Mouse (Mus musculus): ENCODE results near the gene Nfyb. TPM values are rescaled to one million over a fixed set of nuclear protein-coding genes. Genes with fewer than 3 reads are reported as not detected.

Nfyb gene
- polyA plus RNA-seq, 1 experiment from 2014 or later, result 44.5 TPM

DNA sequence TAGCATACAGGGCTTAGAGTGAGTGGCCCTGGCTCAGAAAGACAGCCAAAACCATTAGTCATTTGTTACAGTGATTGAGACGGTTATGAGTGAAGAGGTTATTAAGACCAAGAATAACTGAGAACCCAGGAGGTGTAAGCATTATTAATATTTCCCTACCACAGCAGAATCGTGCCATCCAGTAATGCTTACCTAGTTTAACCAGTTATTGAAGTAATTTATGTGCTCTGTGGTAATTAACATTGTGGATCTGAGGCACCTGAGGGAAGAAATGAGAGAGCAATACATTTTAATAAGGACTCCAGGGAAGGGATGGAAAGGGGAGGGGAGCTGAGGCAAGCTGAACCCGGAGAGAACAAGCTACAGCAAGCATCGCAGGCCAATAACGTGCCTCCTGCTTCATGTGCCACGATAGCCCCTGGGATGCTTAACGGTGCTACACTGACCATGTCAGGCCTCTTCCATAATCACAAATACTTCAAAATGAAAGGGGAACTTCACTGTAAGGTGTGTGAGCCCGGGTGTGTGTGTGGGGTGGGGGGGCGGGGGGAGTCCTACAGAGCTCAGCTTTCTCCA is 7.7 kb upstream of the Nfyb start:
- H3K36me3 ChIP-seq (ENCODE audit: control insufficient read depth, insufficient read depth, low read length), result no peaks in the 10 kb centered on the region
- no peak overlapping the region for H3K27ac ChIP-seq (ENCODE audit: low read length)
- no peak for ATAC-seq
- no peak overlapping the region for H3K4me2 ChIP-seq (ENCODE audit: low read length)
- no peaks in the 10 kb centered on the region for H3K4me1 ChIP-seq (ENCODE audit: control insufficient read depth, insufficient read depth, low read length)
- no peak overlapping the region for H3K9ac ChIP-seq (ENCODE audit: low read depth, low read length)
- H3K27me3 ChIP-seq (ENCODE audit: control insufficient read depth, insufficient read depth, low read depth, low read length), result no peaks in the 10 kb centered on the region
- H3K9me3 ChIP-seq (replicated peaks; ENCODE audit: control insufficient read depth, low read length, poor library complexity, severe bottlenecking), result no peaks in the 10 kb centered on the region
- 64% methylated on average over 9 of the region's 9 CpGs for WGBS
- no peak overlapping the region for H3K4me3 ChIP-seq (ENCODE audit: low read depth, low read length)

DNA sequence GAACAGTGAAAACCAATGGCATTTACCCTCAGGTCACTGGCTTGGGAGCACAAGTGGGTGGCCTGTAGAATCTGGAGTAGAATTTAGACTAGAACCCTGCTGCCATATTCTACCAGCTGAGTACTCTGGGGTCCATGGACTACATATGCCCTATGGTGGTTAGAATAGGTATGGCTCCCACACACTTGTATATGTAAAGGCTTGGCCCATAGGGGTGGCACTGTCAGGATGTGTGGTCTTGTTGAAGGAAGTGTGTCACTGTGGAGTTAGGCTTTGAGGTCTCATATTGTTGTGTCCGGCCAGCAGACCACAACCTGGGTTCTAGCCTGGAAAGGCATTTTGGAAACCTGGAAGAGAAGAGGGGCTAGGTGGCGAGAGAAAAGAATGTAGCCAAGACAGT is 6.8 kb upstream of the Nfyb start:
- 82% methylated on average over 2 of the region's 2 CpGs for WGBS

DNA sequence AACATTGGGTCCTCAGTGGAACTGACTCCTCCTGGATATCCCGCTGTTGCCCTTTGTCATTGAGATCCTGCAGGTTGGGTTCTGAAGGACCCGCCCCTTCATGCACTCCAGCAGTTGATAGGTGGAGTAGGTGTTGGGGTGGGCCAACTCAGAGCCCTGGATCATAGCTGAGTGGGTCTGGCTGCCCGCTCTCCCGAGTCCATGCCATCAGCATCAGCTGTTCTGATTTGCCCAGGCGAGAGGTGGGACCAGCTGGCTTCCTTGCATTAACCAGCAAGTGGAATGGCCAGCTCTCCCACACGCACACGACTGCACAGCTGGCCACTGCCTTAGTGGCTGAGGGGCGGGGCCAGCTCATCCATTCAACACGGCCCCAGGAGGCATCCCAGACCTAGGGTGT is 5.0 kb upstream of the Nfyb start:
- ATAC-seq, result no peak
- WGBS, result 28% methylated on average over 9 of the region's 9 CpGs
- no peak overlapping the region for H3K4me3 ChIP-seq (ENCODE audit: low read depth, low read length)
- no peak overlapping the region for H3K4me2 ChIP-seq (ENCODE audit: low read length)
- H3K9me3 ChIP-seq (replicated peaks; ENCODE audit: control insufficient read depth, low read length, poor library complexity, severe bottlenecking), result no peaks in the 10 kb centered on the region
- no peak overlapping the region for H3K27ac ChIP-seq (ENCODE audit: low read length)
- H3K4me1 ChIP-seq (ENCODE audit: control insufficient read depth, insufficient read depth, low read length), result no peaks in the 10 kb centered on the region
- no peaks in the 10 kb centered on the region for H3K36me3 ChIP-seq (ENCODE audit: control insufficient read depth, insufficient read depth, low read length)
- H3K27me3 ChIP-seq (ENCODE audit: control insufficient read depth, insufficient read depth, low read depth, low read length), result no peaks in the 10 kb centered on the region
- H3K9ac ChIP-seq (ENCODE audit: low read depth, low read length), result no peak overlapping the region

More for the DNA sequence above, 6.8 kb upstream of the Nfyb start:
- no peak overlapping the region for H3K4me2 ChIP-seq (ENCODE audit: low read length)
- H3K9me3 ChIP-seq (replicated peaks; ENCODE audit: control insufficient read depth, low read length, poor library complexity, severe bottlenecking), result no peaks in the 10 kb centered on the region
- no peak for ATAC-seq
- H3K9ac ChIP-seq (ENCODE audit: low read depth, low read length), result no peak overlapping the region
- no peaks in the 10 kb centered on the region for H3K27me3 ChIP-seq (ENCODE audit: control insufficient read depth, insufficient read depth, low read depth, low read length)
- H3K4me3 ChIP-seq (ENCODE audit: low read depth, low read length), result no peak overlapping the region
- H3K27ac ChIP-seq (ENCODE audit: low read length), result no peak overlapping the region
- H3K36me3 ChIP-seq (ENCODE audit: control insufficient read depth, insufficient read depth, low read length), result no peaks in the 10 kb centered on the region
- no peaks in the 10 kb centered on the region for H3K4me1 ChIP-seq (ENCODE audit: control insufficient read depth, insufficient read depth, low read length)

DNA sequence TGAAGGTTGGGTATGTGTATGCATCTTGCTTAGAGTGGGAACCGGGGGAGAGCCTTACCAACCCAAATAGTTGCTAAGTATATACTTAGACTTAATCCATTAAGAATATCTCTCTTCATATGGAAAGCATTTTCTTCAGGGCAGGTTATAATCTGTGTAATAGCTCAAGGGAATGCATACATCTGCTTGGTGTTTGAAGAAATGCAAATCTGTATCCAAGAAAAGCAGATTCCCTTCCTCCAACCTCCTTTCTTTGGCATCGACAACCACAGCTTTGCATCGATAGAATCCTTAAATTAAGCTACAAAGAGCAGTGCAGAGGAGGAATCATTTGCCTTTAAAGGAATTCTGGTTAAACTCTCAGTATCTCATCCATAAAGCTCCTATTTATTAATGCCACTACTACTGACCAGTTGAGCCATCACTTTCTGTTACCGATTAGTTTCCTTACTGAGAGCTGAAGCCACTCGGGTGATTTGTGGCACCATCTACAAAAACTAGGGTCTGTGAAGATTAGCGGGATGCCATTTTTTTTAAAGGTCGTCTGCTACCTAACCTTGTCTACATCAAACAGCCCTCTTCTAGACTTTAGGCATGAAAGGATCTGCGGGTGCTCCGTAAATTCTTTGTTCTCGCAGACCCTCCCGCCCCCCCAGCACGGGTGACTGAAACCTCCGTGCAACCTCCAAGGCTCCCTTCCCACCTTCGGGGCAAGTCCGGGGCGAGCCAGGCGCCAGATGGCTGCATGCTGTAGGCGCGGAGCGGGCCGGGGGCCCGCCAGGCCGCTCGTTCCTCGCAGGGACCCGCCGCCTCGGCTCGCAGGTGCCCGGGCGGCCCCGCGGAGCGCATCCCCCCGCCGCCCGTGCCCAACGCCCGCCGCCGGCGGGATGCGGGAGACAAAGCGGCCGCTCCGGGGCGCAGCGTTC is 925 bp downstream of the Nfyb start:
- Histone ChIP-seq H3K27ac (ENCODE audit: low read length) (peak overlapping the region; percentile 99), H3K9me3 (replicated peaks; ENCODE audit: control insufficient read depth, low read length, poor library complexity, severe bottlenecking) (no peaks in the 10 kb centered on the region), H3K36me3 (ENCODE audit: control insufficient read depth, insufficient read depth, low read length) (peaks cover 3% of the 10 kb centered on the region; the same call in 1 of the 2 replicates), H3K4me1 (ENCODE audit: control insufficient read depth, insufficient read depth, low read length) (peaks cover 36% of the 10 kb centered on the region), H3K9ac (ENCODE audit: low read depth, low read length) (peak overlapping the region; percentile 97), H3K27me3 (ENCODE audit: control insufficient read depth, insufficient read depth, low read depth, low read length) (no peaks in the 10 kb centered on the region), H3K4me3 (ENCODE audit: low read depth, low read length) (peak overlapping the region; percentile 80), H3K4me2 (ENCODE audit: low read length) (peak overlapping the region; percentile 69)
- ATAC-seq, result peak; percentile 52
- under 1% methylated on average over 36 of the region's 48 CpGs for WGBS

DNA sequence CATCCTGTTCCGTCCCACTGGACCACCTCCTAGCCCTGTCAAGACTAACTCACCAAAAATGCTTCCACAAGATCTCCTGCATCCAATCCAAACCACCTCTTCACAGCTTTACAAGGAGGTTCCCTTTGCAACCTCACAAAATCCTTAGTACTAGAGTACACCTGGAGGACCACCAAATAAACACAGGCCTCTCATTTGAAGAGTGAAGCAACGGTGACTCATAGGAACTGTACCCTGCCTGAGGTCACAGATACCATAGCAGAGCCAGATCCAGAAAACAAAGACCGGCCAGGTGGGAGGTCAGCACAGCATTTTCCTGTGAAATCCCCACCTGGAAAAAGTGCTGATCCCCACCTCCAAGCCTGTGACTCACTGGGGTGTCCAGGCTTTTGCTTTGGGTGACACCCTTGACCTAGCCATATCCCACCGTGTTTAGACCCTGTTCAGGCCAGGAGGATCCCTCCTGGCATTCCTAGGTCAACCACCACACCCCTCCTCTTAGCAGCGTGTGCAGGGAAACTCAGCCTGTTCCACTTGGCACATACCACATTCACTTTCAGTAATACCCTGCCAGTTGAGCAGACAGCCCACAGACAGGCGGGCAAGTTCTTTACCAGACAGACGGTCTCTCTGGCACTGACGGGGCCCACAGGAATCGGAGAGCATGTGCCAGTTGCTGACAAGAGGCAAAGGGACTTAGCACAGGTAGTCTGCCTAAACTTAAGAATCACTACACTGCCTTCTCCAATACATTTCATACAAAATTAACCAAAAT is 2.7 kb downstream of the Nfyb start:
- no peak overlapping the region for H3K4me3 ChIP-seq (ENCODE audit: low read depth, low read length)
- peaks cover 13% of the 10 kb centered on the region for H3K36me3 ChIP-seq (ENCODE audit: control insufficient read depth, insufficient read depth, low read length)
- 78% methylated on average over 9 of the region's 9 CpGs for WGBS
- peaks cover 40% of the 10 kb centered on the region for H3K4me1 ChIP-seq (ENCODE audit: control insufficient read depth, insufficient read depth, low read length)
- peak overlapping the region; percentile 40 for H3K4me2 ChIP-seq (ENCODE audit: low read length)
- H3K27ac ChIP-seq (ENCODE audit: low read length), result no peak overlapping the region
- H3K9ac ChIP-seq (ENCODE audit: low read depth, low read length), result 0 out of 2 replicates have a peak overlapping the region, but pooled peaks have one; percentile 1
- H3K9me3 ChIP-seq (replicated peaks; ENCODE audit: control insufficient read depth, low read length, poor library complexity, severe bottlenecking), result no peaks in the 10 kb centered on the region
- H3K27me3 ChIP-seq (ENCODE audit: control insufficient read depth, insufficient read depth, low read depth, low read length), result no peaks in the 10 kb centered on the region
- no peak for ATAC-seq

DNA sequence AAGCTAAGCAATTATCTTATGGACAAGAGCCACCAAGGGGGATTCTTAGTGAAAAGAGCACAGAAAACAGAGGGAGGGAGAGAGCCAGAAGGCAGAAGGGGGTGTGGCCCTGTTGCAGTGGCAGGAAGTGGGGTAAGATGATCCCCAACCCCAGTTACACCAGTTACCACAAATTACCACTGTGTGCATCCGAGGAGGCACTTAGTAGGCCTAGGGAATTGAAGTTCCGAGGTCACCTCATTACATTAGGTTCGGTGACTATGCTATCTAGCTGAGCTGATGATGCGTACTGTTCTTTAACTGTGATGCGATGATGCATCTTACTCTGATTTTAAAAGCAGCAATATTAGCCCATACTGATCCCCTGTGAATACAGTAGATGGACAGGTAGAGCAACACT is 4.2 kb downstream of the Nfyb start:
- 95% methylated on average over 5 of the region's 5 CpGs for WGBS
- H3K9me3 ChIP-seq (replicated peaks; ENCODE audit: control insufficient read depth, low read length, poor library complexity, severe bottlenecking), result no peaks in the 10 kb centered on the region
- H3K36me3 ChIP-seq (ENCODE audit: control insufficient read depth, insufficient read depth, low read length), result peaks cover 23% of the 10 kb centered on the region
- peak overlapping the region; percentile 40 for H3K4me2 ChIP-seq (ENCODE audit: low read length)
- peaks cover 40% of the 10 kb centered on the region for H3K4me1 ChIP-seq (ENCODE audit: control insufficient read depth, insufficient read depth, low read length)
- no peak for ATAC-seq
- H3K27ac ChIP-seq (ENCODE audit: low read length), result no peak overlapping the region
- H3K27me3 ChIP-seq (ENCODE audit: control insufficient read depth, insufficient read depth, low read depth, low read length), result no peaks in the 10 kb centered on the region
- H3K9ac ChIP-seq (ENCODE audit: low read depth, low read length), result no peak overlapping the region
- no peak overlapping the region for H3K4me3 ChIP-seq (ENCODE audit: low read depth, low read length)

DNA sequence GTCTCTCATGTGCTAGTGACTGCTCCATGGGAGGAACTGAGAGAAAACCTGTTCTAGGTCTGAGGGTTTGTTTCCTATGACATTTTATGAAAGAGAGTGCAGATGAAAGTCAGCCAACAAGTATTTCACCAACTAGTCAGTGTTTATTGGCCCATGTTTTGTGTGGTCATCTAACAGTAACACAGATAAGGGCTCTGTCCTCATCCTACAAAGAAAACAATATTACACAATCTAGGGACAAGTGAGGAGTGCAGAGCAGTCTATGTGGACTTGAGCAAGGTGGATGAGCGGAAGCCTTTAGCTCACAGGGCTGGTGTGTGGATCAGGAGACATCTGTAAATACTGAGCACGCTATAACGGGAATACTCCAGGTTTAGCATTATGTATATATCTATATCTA is 5.1 kb downstream of the Nfyb start:
- H3K9me3 ChIP-seq (replicated peaks; ENCODE audit: control insufficient read depth, low read length, poor library complexity, severe bottlenecking), result no peaks in the 10 kb centered on the region
- peaks cover 40% of the 10 kb centered on the region for H3K4me1 ChIP-seq (ENCODE audit: control insufficient read depth, insufficient read depth, low read length)
- no peak overlapping the region for H3K4me3 ChIP-seq (ENCODE audit: low read depth, low read length)
- H3K36me3 ChIP-seq (ENCODE audit: control insufficient read depth, insufficient read depth, low read length), result peaks cover 25% of the 10 kb centered on the region
- no peaks in the 10 kb centered on the region for H3K27me3 ChIP-seq (ENCODE audit: control insufficient read depth, insufficient read depth, low read depth, low read length)
- no peak overlapping the region for H3K9ac ChIP-seq (ENCODE audit: low read depth, low read length)
- no peak overlapping the region for H3K4me2 ChIP-seq (ENCODE audit: low read length)
- no peak overlapping the region for H3K27ac ChIP-seq (ENCODE audit: low read length)
- 95% methylated on average over 3 of the region's 3 CpGs for WGBS
- no peak for ATAC-seq

DNA sequence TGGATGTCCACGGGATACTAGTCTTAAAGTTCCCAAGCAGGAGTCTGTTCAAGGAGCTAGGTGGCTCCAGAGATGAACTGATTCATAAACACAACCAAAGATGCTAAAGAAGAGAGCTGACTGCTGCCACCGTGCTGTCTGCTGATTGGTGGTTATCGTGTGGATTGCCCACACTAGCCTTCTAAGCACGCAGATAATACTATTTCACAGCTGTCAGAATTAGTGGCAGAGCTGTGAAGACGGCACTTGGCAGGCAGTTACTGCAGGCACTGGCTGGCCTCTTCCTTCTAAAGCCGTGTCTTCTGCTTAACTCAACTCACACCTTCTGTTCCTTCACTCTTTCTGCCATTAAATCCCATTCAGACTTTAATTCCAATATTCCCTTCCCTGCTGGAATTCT is 5.6 kb downstream of the Nfyb start:
- no peak overlapping the region for H3K27ac ChIP-seq (ENCODE audit: low read length)
- no peak overlapping the region for H3K9ac ChIP-seq (ENCODE audit: low read depth, low read length)
- H3K9me3 ChIP-seq (replicated peaks; ENCODE audit: control insufficient read depth, low read length, poor library complexity, severe bottlenecking), result no peaks in the 10 kb centered on the region
- peaks cover 40% of the 10 kb centered on the region for H3K4me1 ChIP-seq (ENCODE audit: control insufficient read depth, insufficient read depth, low read length)
- no peak overlapping the region for H3K4me2 ChIP-seq (ENCODE audit: low read length)
- no peaks in the 10 kb centered on the region for H3K27me3 ChIP-seq (ENCODE audit: control insufficient read depth, insufficient read depth, low read depth, low read length)
- peaks cover 28% of the 10 kb centered on the region for H3K36me3 ChIP-seq (ENCODE audit: control insufficient read depth, insufficient read depth, low read length)
- 62% methylated on average over 6 of the region's 6 CpGs for WGBS
- ATAC-seq, result no peak
- H3K4me3 ChIP-seq (ENCODE audit: low read depth, low read length), result no peak overlapping the region
